Mouse (Mus musculus) naive thymus-derived CD4-positive, alpha-beta T cell, adult 2 months (primary cell): ENCODE results near the gene Rabggtb.

ENCODE experiments used
- DNase-seq: peaks from one replicate; pipeline ENCODE4 v3.0.0-alpha.2; 2011; ENCODE audit warnings: low read depth

The Rabggtb gene

GRCm38 (mm10) chr3:153912546-153913509 lies at the start of gene Rabggtb:
Gene Rabggtb (minus strand): TSS chr3:153913009.
- DNase-seq, result peak; percentile 97

DNA sequence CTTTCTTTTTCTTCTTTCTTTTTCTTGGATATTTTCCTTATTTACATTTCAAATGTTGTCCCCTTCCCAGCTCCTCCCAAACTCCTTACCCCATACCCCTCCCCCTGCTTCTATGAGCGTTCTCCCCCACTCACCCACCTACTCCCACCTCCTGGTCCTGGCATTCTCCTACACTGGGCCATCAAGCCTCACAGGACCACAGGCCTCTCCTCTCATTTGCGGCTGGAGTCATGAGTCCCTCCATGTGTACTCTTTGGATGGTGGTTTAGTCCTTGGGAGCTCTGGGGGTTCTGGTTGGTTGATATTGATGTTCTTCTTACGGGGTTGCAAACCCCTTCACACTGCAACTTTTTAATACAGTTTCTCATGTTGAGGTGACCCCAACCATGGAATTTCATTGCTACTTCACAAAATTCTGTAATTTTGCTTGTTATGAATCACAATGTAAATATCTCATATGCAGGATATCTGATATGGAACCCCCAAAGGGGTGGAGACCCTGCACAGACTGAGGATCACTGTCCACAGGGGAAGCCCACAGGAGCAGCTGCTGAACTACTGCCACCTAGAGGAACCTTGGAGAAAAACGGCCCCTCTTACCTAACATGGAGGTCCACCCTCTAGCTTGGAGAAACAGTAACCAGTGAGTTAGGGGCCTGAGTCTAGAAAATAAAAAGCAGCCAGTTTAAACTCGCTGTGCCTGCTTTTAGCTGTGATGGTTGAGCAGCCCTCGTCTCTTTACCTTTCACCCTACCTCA lies 49.0 kb upstream of the Rabggtb start:
- DNase-seq, result peak; percentile 38

DNA sequence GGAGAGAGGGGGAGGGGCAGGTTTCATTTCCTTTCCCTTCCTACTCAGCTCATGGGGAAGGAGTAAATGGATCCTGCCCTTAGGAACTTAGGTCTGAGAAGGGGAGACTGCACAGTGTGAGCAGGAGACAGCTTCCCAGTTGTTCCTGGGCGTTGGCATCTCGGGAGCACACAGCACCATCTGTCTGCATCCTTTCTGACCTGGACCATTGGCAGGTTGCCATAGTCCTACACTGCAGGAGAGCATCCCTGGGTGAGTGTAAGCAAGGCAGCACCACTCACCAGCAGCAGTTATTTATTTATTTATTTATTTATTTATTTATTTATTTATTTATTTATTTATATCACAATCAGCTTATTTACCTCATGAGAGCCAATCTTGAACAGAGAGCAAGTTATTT lies 48.1 kb upstream of the Rabggtb start:
- no peak for DNase-seq

DNA sequence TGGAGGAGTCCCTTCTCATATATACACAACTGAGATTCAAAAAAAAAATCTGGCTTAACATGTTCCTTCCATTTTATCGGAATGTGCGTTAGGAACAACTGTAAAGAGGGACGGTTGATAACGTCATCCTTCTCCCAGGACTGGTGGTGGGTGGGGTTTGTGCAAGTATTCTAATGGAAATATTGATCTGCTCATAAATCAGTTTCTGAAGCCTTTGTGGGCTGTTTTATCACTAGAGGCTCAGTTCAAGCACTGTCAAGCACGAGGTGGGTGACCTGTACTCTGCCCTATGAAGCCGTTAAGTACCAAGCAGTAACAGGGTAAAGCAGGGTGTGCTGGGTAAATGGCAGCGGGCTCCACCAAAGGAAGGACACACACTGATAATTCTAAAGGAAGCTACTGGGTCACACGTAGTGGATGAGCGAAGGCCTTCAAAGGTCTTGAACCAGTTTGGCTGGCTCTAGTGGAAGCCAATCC lies 47.0 kb upstream of the Rabggtb start:
- no peak for DNase-seq

DNA sequence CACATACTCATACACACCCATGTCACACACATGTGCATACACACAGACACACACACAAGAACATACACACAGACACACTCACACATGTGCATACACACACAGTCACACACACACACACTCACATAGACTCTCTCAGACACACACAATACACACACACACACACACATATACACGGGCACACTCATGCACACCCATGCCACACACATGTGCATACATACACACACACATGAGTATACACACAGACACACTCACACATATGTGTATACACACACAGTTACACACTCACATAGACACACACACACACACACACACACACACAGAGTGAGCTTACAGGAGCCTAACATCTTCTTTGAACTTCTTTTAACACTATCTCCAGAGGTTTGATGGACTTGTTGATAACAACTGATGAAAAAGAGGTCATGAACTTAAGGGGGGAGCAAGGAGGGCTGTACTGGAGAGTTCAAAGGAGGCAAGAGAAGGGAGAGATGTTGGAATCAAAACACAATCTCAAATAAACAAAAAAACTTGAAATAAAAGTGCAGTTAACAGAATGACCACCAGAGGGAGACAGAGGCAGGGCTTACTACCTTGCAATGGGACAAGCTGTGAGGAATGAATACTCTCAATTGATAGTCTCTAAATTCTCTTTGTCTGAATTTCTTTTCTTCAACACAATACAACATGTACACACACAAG lies 46.4 kb upstream of the Rabggtb start:
- DNase-seq, result peak; percentile 77

- DNase-seq, result no peak
Observed at GRCm38 (mm10) chr3:153957916-153958315, 45.1 kb upstream of the Rabggtb start.

- no peak for DNase-seq
Observed at GRCm38 (mm10) chr3:153948176-153948575, 35.4 kb upstream of the Rabggtb start.

DNA sequence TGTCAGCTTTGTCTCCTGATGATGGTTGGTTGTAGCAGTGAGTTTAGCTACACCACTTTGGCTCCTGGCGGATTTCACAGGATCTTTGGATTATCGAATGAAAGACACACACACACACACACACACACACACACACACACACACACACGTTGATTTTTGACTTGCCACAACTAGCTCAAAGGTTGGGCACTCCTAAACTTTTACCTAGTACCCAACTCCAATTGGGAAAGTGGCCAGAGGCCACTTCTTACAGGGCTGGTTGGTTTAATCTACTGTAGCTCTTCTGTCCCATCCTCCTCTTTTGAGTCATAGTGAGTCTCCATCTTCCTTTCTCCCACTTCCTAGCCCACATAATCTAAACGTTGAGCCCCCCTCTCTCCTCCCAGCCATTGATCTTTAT lies 34.5 kb upstream of the Rabggtb start:
- DNase-seq, result no peak

DNA sequence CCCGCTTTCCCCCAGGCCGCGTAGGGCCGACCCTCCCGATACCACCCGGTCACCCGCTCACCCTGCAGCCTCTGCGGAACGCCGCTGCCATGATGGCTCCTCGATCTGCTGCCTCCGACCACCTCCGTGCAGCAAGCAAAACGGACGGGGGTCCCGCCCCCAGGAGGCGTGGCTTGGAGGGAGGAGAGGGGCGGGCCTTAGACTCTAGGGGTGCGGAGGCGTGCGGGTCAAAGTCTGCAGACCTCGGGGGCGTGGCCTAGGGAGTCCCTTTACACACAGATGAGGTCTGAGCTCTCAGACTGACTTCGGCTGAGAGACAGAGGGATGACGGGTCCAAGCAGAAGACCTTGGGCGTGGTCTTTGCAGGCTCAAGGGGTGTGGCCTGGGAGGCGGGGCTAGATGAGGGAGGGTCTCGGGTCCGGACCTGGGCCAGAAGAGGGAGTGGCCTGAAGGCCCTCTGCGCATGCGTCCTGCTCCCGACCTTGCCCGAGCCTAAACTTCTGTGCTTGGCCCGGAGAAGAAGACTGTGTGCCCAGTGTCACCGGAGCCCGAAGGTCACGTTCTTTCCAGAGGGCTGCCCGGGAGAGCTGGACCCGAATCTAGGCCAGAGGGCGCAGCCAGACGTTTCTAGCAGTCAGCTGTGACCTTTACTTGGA lies 31.7 kb upstream of the Rabggtb start, which contains the start of gene Acadm:
Acadm (minus strand) TSS at position 298 of the 656 bp plus-strand sequence.
- DNase-seq, result peak; percentile 96

DNA sequence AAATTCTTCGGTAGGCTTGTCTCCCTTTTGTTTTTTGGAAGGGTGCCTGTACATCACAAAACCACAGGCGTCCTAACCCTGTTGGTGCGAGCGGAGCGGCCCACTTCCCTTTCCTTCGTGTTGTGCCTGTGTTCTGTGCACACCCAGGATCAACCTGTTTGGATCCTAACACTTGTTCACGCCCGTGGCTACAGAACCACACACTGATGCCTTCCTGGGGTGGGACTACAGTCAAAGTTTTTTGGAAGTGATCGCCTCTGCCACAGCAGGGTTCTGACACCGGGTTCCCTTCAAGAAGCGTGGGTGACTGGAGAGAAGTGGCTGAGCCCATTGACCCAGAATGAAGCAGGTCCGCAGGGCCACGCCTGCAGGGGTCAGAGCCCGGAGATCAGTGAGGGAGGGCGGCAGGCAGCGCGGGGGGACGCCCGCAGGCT lies 31.1 kb upstream of the Rabggtb start:
- DNase-seq, result no peak

GRCm38 (mm10) chr3:153943003-153943640 lies 30.3 kb upstream of the Rabggtb start:
- no peak for DNase-seq

DNA sequence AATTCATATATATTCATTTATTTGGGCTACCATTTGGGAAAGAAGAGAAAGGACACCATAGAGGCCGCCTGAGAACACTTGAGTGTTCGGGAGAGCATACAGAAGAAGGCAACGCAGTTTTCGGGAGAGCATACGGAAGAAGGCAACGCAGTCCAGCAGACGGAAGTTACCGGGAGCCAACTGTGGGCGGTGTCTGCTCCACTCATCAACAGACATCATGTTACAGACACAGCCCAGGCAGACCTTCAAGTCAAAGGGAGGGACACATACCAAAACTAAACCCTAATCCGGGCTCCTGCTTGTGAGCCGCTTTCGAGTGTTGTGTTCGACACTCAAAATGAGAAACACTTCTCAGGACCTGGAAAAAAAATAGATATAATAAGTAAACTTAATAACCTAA lies 28.8 kb upstream of the Rabggtb start:
- DNase-seq, result no peak

DNA sequence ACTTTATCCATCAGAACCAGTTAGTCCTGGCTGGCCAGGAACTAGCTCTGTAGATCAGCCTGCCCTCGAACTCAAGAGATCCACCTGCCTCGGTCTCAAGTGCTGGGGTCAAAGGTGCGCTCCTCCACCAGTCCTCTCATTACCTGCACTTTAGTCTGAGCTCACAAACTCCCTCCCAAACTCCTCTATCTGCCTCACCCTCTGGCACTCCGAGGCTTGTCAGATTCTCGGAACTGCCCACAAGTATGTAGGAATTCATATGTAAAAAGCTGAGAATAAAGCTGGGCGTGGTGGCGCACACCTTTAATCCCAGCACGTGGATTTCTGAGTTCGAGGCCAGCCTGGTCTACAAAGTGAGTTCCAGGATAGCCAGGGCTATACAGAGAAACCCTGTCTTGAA lies 27.7 kb upstream of the Rabggtb start:
- no peak for DNase-seq

- no peak for DNase-seq
Observed at GRCm38 (mm10) chr3:153940021-153940420, 27.2 kb upstream of the Rabggtb start.

DNA sequence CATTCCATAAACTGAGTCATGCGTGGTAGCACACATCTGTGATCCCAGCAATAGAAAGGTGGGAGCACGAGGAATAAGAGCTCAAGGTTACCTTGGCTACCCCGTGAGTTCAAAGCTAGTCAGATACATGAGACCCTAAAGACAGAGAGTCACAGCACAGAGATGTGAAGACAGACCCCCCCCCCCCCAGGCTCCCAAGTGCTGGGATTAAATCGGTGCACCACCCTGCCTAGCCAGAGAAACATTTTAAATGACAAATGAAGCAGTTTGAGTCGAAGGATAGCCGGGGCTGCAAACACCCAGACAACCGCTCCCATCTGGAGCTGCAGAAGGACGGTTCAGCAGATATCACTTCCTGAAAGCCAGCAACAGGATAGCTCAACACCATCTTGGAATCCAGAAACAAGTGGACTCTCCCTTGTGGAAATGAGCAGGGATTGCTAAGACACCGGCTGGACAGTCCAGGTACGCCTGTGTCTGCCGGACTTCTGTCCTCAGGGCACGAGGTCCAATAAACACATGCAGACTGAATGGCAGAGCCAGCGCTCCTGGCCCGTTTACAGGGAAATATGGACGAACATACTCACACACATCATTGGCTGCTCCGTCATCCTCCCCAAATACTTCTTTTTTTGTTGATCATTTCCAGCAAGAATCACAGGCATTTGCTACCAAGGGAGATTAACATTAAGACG lies 24.5 kb upstream of the Rabggtb start:
- no peak for DNase-seq

DNA sequence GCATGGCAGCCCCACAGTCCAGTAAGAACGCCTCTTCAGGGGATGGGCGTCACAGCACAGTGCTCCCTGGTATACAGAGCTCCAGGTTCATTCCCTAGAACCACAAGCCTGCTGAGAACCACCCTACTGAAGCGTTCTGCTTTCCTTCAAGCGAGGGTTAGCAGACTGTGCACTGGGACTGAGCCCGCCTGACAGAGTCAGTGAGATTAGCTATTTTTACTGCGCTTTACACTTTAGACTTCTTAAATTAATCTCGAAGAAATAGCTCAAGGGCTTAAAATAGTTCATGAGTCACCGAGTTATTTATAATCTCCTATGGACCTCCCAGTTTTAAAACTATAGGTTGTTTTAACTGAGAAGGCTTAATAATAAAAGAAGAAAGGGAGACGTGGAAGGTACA lies 23.1 kb upstream of the Rabggtb start:
- DNase-seq, result no peak

DNA sequence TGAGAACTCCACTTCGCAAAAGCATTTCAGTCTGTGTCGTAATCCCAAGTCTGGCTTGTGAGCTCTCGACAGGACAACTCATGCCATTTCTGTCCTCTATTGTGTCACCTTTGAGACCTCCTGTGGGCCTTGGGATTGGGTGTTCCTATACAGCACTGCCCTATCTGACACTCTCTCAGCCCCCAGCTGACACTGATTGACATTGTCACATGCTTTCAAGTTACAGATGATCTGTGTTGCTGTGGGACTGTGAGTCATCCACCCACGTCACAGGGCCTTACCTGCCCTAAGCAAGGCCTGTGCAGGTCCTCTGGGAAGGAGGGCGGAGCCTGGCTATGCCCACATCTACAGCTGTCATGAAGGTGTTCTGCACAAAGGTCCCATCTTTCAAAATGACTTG lies 19.7 kb upstream of the Rabggtb start:
- no peak for DNase-seq

DNA sequence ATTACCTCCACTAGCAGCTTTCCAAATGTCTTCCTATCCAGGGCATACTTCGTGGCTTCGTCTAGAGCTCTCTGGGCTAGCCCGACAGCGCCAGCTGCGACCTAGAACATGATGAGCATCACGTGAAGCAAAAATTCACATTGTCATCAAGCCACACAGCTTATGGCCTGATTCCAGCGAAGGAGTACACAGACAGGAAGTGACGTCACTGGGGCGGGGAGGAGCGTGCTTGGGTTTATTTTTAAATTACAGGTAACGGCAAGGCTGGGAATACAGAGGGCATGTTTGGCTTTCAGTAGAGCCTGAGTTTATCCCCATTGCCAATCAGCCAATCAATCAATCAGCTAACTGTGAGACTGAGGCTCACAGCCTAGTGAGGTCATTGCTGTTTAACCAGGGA lies 16.7 kb upstream of the Rabggtb start:
- peak; percentile 64 for DNase-seq

- DNase-seq, result no peak
Observed at GRCm38 (mm10) chr3:153926333-153926732, 13.5 kb upstream of the Rabggtb start.

DNA sequence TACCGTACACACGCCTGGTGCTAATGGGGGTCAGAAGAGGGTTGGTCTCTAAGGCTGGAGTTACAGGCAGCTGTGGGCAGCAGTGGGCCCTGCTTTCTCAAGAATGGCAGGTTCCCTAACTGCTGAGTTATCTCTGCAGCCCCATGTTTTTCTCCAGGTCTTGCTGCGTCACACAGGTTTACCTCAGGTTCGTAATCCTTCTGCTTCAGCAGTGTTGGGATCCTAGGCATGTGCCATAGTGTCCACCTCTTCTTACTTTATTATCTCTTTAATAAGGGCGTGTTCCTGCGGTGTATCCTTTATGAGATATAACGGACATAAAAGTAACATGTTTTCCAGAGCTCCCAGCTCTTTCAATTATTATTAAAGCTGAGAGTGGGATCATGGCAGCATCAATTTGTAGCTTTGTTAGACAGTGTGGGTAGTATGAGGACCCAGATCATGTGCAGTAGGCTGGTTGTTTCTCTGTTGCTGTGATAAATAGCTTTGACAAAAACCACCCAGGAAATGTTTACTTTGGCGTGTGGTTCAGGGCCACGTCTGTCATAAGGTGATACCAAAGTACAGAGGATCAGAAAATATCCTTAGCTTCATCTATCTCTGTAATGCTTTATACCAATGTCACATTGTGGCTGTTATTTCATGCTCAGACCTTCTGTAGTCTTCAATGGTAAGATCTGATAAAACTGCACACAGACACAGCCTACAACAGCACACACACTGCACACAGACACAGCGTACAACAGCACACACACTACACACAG lies 8.5 kb upstream of the Rabggtb start:
- DNase-seq, result no peak
